Mouse (Mus musculus) kidney, adult 2 months (tissue): ENCODE results near the gene Kat7.

Experiments
- CTCF ChIP-seq: fragments of 200-500 bp; conservative IDR thresholded peaks from 2 replicates; pipeline ENCODE4 v1.5.1; 2011; ENCODE audit warnings: low read depth, mild to moderate bottlenecking, control low read depth, low read length, moderate library complexity, mixed read lengths; ENCODE audit not compliant: insufficient read depth, insufficient read length
- POLR2A ChIP-seq: fragments of 200-500 bp; IDR thresholded peaks from one replicate; pipeline ENCODE4 v1.6.1; 2011; ENCODE audit warnings: low read depth, low read length, control low read depth

DNA sequence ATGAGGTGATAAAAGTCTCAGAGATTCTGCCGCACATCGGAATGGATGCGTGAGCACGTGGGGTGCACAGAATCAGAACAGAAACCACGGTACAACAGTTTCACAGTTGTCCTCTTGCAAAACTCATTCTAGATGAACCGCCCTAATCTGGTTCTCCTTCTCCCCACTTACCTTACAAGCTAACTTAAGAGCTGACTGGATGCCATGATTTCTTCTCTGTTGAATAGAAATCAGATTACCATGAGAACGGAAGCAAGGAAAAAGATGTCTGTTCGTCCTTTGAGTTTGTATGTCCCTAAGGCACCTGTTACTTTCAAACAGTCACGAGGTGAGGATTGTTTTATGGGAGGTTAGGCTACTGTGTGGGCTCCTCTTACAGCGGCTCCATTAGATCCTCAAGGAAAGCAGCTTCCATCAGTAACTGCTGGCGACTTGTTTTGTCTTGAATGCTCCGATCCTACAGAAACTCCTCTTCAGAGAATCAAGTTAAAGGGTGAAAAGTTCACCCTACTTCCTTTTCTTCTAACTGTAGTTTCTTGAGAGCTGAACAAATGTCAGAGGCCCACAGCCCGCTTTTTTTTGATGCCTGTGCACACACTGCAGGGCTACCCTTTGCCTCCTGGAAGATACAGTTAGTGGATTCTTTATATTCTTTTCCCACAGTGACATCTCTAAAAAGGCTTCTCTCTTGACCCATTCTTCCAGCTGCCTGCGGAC is 44.3 kb upstream of the Kat7 start:
- TF ChIP-seq CTCF: no peak
- TF ChIP-seq POLR2A: no peak
